Mouse (Mus musculus) kidney, adult 9 months (tissue): Measurements from ENCODE around the gene Spats1.
"Not testable (repeated sequence)": the region's sequence is repeated elsewhere in the genome, so short reads cannot be mapped to it uniquely, and the experiment has no call there.

Experiments used
- DNase-seq: peaks from one replicate; pipeline ENCODE4 v3.0.0; 2022

The Spats1 gene

DNA sequence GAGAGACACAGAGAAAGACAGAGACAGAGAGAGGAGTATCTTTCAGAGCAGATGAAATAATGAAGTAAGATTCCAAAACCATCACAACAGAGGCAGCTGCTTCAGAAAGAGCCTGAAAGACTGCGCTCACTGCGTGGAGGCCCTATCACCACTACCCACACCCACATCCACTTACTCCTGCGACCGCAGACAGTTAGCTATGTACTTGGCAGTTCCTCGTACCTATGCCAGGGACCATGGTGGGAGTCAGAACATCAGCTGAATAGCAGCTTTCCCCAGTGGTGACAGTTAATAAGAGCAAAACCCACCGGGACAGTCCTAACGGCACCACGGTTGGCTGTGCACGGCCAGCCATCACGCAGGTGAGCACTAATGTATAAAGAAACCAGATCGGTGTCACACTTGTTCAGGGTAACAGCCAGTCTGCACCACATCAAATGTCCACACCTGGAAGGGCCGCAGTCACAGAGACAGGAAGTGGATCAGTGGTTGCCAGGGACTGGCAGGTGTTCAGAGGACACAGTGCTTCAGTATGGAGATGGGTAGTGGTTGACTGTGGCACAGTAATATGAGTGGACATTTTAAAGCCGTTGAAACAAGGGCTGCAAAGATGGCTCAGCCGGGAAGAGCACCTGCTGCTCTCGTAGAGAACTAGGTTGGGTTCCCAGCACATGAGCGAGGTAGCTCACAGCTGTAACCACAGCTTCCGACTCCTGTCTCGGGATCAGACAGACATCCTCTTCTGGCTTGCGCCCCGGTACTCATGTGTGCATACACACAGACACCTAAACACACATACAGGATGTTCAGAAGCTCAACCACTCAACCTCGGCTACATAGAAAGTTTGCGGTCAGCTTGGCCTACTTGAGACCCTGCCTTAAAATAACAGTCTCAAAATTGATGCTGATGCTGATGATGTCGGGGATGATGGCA is 13.4 kb upstream of the Spats1 start:
- no peak for DNase-seq

GRCm38 (mm10) chr17:45487216-45487615 is 12.0 kb upstream of the Spats1 start:
- no peak for DNase-seq

DNA sequence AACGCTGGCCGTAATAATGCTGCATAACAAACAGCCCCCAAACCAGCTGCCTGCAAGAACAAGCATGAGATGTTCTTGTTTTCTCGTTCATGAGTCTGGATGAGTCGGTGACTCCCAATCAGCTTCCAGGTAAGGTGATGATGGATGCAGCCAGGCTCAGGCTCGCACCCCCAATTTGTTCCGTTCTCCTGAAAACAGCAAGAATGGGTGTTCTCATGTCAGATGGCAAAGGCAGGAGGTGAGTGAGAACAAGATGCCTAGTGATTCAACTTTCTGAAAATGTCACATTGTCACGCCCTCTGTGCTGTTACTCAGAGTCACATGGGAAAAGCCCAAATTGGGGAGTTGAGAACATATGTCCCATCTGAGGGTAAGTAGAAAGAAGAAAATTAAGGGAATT is 10.4 kb upstream of the Spats1 start:
- DNase-seq: no peak

DNA sequence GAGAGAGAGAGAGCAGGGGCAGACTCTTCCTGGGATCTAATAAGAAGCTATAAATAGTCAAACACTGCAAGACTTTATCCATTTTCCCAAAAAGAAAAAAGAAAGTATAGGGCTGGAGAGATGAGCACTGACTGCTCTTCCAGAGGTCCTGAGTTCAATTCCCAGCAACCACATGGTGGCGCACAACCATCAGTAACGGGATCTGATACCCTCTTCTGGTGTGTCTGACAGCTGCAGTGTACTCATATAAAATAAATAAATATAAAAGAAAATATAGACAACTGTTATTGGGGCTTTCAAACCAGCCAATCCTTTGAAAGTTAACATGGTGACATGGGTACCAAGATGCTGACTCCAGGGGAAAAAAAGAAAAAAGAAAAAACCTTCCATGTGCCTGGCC is 5.2 kb upstream of the Spats1 start:
- DNase-seq: no peak

GRCm38 (mm10) chr17:45478234-45478825 is 3.1 kb upstream of the Spats1 start:
- peak; percentile 74 for DNase-seq

- DNase-seq: no peak
These were observed 1.1 kb downstream of the Spats1 start for GRCm38 (mm10) chr17:45474146-45474545.

GRCm38 (mm10) chr17:45473667-45474066 is 1.5 kb downstream of the Spats1 start:
- DNase-seq: no peak

GRCm38 (mm10) chr17:45470726-45471125 is 4.5 kb downstream of the Spats1 start:
- DNase-seq: no peak

DNA sequence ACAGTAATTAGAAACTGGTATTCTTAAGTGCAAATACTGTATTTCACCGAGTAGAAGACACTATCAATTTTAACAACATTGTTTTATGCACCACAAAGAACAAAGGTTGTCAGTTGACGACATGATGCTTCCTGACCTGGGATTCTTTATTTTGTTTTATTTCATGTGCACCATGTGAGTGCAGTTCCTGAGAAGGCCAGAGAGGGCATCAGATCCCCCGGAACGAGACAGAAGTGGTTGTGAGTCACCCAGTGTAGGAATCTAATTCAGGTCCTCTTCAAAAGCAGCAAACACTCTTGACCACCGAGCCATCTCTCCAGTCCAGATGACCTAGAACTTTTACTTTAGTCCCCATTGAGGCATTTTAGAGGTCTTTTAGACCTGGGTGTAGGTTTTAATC is 6.9 kb downstream of the Spats1 start:
- DNase-seq: no peak

DNA sequence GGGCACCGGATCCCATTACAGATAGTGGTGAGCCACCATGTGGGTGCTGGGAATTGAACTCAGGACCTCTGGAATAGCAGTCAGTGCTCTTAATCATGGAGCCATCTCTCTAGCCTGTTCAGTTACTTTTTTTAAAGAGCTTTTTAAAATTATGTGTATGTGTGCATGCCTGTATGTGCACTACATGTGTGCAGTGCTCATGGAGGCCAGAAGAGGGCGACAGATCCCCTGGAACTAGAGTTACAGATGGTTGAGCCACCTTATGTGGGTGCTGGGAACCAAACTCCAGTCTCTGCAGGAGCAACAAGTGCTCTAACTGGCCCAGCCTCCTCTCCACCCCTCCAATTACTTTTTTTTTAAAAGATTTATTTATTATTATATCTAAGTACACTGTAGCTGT is 8.5 kb downstream of the Spats1 start:
- DNase-seq: no peak

- DNase-seq: no peak
These were observed 11.0 kb downstream of the Spats1 start for GRCm38 (mm10) chr17:45464255-45464654.

- no peak for DNase-seq
These were observed 12.7 kb downstream of the Spats1 start for GRCm38 (mm10) chr17:45462506-45462905.

DNA sequence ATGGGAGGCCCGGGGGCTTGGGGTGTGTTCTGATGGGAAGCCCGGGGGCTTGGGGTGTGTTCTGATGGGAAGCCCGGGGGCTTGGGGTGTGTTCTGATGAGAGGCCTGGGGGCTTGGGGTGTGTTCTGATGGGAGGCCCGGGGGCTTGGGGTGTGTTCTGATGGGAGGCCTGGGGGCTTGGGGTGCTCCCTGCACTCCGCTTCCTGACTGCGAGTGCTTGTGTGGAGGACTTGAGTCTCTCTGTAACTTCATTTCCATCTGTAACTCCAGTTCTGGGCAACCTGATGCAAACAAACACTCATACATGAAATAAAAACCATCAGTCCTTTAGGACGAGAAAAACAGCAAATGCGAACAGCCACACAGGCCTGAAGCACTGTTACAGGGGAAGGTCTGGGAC is 16.2 kb downstream of the Spats1 start:
- DNase-seq: no peak

DNA sequence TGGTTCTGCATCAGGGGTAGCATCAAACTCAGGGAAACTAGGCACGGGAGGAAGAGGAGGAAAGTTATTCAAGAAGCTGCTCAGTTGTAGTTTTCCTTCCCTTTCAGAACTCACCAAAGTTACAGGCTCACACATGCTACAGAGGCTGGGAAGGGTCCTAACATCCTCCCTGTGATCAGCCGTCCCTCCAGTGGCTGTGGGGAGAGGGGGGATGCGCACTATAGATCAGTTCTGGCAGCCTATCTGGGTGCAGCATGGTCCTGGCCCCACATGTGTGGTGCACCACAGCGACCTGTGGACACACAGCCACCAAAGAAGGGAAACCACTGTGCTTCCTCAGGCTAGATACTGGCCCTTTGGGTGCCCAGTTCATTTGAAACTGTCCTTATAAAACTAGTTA is 16.7 kb downstream of the Spats1 start:
- no peak for DNase-seq

DNA sequence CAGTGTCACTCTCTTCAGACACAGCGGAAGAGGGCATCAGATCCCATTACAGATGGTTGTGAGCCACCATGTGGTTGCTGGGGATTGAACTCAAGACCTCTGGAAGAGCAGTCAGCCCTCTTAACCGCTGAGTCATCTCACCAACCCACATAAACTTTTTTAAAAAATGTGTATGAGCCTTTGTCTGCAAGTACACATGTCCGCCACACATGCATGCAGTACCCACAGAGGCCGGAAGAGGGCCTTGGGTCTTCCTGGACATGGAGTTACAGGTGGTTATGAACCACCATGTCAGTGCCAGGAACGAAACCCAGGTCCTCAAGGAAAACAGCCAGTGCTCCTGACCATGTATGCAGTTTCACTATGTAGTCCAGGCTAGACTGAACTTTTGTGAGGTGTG is 17.7 kb downstream of the Spats1 start:
- DNase-seq: no peak

- no peak for DNase-seq
These were observed 18.7 kb downstream of the Spats1 start for GRCm38 (mm10) chr17:45456260-45457152.

DNA sequence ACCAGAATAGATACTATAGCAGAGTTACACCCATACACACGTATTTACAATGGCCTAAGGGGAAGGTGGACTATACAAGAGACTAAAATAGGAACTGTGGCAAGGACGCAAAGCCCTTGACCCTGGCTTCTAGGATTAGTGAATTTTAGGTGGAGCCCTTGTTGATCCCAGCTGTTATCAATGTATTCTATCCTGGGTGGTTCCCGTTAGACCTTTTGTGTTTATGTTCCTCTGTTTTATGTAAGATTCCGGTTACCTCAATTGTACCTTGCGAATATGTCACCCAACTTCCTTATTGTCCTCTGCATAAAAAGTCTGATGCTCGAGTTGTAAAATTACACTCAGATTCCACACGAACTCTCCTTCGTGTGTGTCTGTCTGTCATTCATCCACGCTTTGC is 19.4 kb downstream of the Spats1 start:
- DNase-seq: not testable (repeated sequence)

DNA sequence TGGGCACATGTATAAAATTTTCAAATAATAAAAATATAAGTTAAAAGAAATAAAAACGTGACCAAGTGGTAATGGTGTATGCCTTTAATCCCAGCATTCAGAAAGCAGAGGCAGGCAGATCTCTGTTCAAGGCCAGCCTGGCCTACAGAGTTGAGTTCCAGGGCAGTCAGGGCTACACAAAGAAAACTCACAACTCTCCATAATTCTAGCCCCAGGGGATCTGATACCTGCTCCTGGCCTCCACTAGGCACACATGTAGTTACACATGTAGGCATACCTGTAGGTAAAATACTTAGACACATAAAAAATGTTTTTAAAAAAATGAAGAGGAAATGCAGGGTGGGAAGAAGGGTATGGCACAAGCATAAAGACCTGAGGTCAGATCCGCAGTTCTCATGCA is 20.4 kb downstream of the Spats1 start:
- no peak for DNase-seq

GRCm38 (mm10) chr17:45452271-45452670 is 22.9 kb downstream of the Spats1 start:
- no peak for DNase-seq

GRCm38 (mm10) chr17:45450153-45450552 is 25.1 kb downstream of the Spats1 start:
- no peak for DNase-seq

- no peak for DNase-seq
These were observed 25.6 kb downstream of the Spats1 start for GRCm38 (mm10) chr17:45449586-45449985.

DNA sequence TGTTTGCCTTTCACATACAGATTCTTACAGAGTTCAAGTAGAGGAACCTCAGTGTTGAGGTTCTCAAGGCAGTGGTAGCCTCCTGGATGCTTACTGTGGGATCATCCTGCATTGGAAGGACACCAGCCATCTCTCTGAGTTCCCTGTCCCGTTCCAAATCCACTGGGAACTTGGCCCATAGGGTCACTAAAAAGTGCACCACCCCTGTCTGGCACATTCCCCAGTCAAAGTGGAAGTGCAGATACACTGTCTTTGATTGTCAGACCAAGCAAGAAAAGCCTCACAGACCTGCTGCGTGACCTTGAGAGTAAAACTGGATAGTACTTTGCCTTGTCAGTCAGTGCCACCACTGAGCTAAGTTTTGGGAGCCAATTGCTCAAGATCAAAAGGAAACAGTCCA is 28.2 kb downstream of the Spats1 start:
- DNase-seq: no peak

- no peak for DNase-seq
These were observed 29.3 kb downstream of the Spats1 start for GRCm38 (mm10) chr17:45445923-45446322.

GRCm38 (mm10) chr17:45434262-45434590 is 41.0 kb downstream of the Spats1 start:
- peak; percentile 36 for DNase-seq
